Mouse (Mus musculus) testis, adult 2 months (tissue): ENCODE measurements around the gene Lta.

ENCODE experiments used
- CTCF ChIP-seq: fragments of 200-500 bp; IDR thresholded peaks from 2 replicates; pipeline ENCODE4 v1.5.1; 2012; ENCODE audit warnings: low read depth, mild to moderate bottlenecking, inconsistent platforms, low read length, moderate library complexity; ENCODE audit not compliant: control insufficient read depth, insufficient read depth, insufficient replicate concordance
- POLR2A ChIP-seq: fragments of 200-500 bp; IDR thresholded peaks from 2 replicates; pipeline ENCODE4 v1.6.1; 2012; ENCODE audit warnings: low read depth, mild to moderate bottlenecking, inconsistent platforms, low read length, moderate library complexity; ENCODE audit not compliant: control insufficient read depth

GRCm38 (mm10) chr17:35173329-35173728 lies 31.8 kb downstream of the Lta start:
- TF ChIP-seq CTCF (no peak), POLR2A (no peak)
